Mouse (Mus musculus) spleen, postnatal 4 days (tissue): ENCODE data around the gene Krtcap3.

ENCODE experiments used
- DNase-seq, 2 experiments: peaks; one replicate each; pipeline ENCODE4 v3.0.0; 2022; ENCODE audit warnings: low spot score in 2 of 2

Krtcap3 gene

GRCm38 (mm10) chr5:31298486-31298885 is 47.0 kb downstream of the Krtcap3 start:
- DNase-seq: no peak

- DNase-seq: no peak
These were observed 50.4 kb downstream of the Krtcap3 start for GRCm38 (mm10) chr5:31301866-31302265.
